Mouse (Mus musculus) bone marrow macrophage, adult 2 months (primary cell): ENCODE results near the gene S100z.

Source experiments
- CTCF ChIP-seq: IDR thresholded peaks from 2 replicates; pipeline ENCODE4 v1.5.1; 2012; ENCODE audit warnings: low read depth, mild to moderate bottlenecking, low read length, moderate library complexity
- POLR2A ChIP-seq: IDR thresholded peaks from 2 replicates; pipeline ENCODE4 v1.6.1; 2012; ENCODE audit warnings: mild to moderate bottlenecking, low read depth, low read length, borderline replicate concordance

GRCm38 (mm10) chr13:95442901-95443300 is 35.6 kb downstream of the S100z start:
- TF ChIP-seq CTCF = no peak
- TF ChIP-seq POLR2A = no peak
